Mouse (Mus musculus) kidney, postnatal 14 days (tissue): ENCODE measurements around the gene Olfr138.

Source experiments
- DNase-seq: peaks from one replicate; pipeline ENCODE4 v3.0.0; 2022; ENCODE audit warnings: mixed read lengths

Gene Olfr138

DNA sequence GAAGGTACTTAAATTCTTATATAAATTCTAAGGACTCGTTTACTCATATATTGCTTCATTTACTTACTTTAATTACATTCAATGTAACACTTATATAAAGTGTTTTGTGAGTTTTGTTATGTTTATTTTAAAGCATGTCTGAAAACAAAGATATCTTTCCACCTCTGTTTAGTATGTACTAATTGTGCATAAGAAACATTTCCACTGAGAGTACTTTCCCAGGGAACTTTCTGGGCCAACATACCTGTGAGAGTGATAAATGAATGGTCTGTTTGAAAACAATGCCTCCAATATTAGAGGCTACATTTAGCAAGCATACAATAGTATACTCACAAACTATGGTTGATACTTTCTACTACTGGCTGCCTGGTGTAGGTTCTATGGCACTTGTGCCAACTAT, at the start of gene Olfr138:
TSS of gene Olfr138 (plus strand) at position 301 of the 400 bp plus-strand sequence.
- DNase-seq, result no peak

DNA sequence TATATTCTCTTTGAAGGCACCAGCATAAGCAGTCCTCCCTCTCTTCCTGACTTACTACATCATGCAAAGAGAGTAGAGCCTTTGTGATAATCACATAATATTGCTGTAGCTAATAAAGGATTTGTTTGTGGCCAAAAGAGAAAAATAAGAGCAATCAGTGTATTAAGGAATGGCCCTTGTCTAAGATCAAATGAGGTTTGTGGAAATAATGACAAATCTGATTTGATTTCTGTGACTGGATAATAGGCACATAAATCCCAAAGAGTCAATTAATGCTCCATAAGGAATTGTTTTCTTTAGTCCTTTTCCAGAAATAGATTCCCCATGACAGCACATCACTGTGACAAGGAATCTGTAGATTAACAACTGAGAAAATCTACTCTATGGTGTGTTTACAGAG, 46.6 kb downstream of the Olfr138 start, which contains the start of gene Olfr137:
TSS of gene Olfr137 (minus strand) at position 101 of the 400 bp plus-strand sequence.
- no peak for DNase-seq
